Mouse (Mus musculus) adrenal gland, adult 8-10 months (tissue): ENCODE measurements around the gene Pla2g15. TPM values are rescaled to one million over a fixed set of nuclear protein-coding genes. Genes with fewer than 3 reads are reported as not detected.

Experiments
- DNase-seq: peaks from one replicate; pipeline ENCODE4 v3.0.0; 2022
- total RNA-seq, 4 experiments: library from RNA; stranded (reverse); gene quantifications; 2 replicates each; pipeline ENCODE4 v1.2.4; 2022

The Pla2g15 gene
- 10 to 100 TPM; 31.7 to 39.8 (median 35.4) TPM for total RNA-seq

- DNase-seq = peak; percentile 92
These were observed at the start of gene Pla2g15 for GRCm38 (mm10) chr8:106149801-106150652. TSS of gene Pla2g15 (plus strand) at chr8:106150399.

- no peak for DNase-seq
These were observed 47.9 kb upstream of the Pla2g15 start for GRCm38 (mm10) chr8:106102321-106102720.

GRCm38 (mm10) chr8:106103888-106104287, 46.3 kb upstream of the Pla2g15 start:
- no peak for DNase-seq

- DNase-seq = no peak
These were observed 44.0 kb upstream of the Pla2g15 start for GRCm38 (mm10) chr8:106106193-106106592.

- DNase-seq = no peak
These were observed 42.1 kb upstream of the Pla2g15 start for GRCm38 (mm10) chr8:106108080-106108479.

- DNase-seq = no peak
These were observed 41.5 kb upstream of the Pla2g15 start for GRCm38 (mm10) chr8:106108729-106109128.

GRCm38 (mm10) chr8:106112041-106112440, 38.2 kb upstream of the Pla2g15 start:
- DNase-seq = no peak

GRCm38 (mm10) chr8:106112514-106112913, 37.7 kb upstream of the Pla2g15 start:
- no peak for DNase-seq

- no peak for DNase-seq
These were observed 34.3 kb upstream of the Pla2g15 start for GRCm38 (mm10) chr8:106115897-106116296.

- DNase-seq = no peak
These were observed 26.8 kb upstream of the Pla2g15 start for GRCm38 (mm10) chr8:106123443-106123842.

- DNase-seq = no peak
These were observed 24.1 kb upstream of the Pla2g15 start for GRCm38 (mm10) chr8:106126055-106126454.

GRCm38 (mm10) chr8:106127054-106127453, 23.1 kb upstream of the Pla2g15 start:
- no peak for DNase-seq

- no peak for DNase-seq
These were observed 22.3 kb upstream of the Pla2g15 start for GRCm38 (mm10) chr8:106127882-106128410.

GRCm38 (mm10) chr8:106129232-106129930, 20.8 kb upstream of the Pla2g15 start:
- DNase-seq = no peak

- no peak for DNase-seq
These were observed 20.2 kb upstream of the Pla2g15 start for GRCm38 (mm10) chr8:106129997-106130396.

GRCm38 (mm10) chr8:106130505-106130904, 19.7 kb upstream of the Pla2g15 start:
- DNase-seq = no peak

GRCm38 (mm10) chr8:106131021-106131420, 19.2 kb upstream of the Pla2g15 start:
- no peak for DNase-seq

GRCm38 (mm10) chr8:106131488-106132222, 18.5 kb upstream of the Pla2g15 start:
- DNase-seq = no peak

- DNase-seq = no peak
These were observed 17.8 kb upstream of the Pla2g15 start for GRCm38 (mm10) chr8:106132356-106132755.

GRCm38 (mm10) chr8:106133526-106133925, 16.7 kb upstream of the Pla2g15 start:
- no peak for DNase-seq

- no peak for DNase-seq
These were observed 16.3 kb upstream of the Pla2g15 start for GRCm38 (mm10) chr8:106133946-106134345.

- DNase-seq = no peak
These were observed 15.2 kb upstream of the Pla2g15 start for GRCm38 (mm10) chr8:106134751-106135571.
